8 mouse cellular contexts compared by ENCODE assay signal in the genomic region with DNA sequence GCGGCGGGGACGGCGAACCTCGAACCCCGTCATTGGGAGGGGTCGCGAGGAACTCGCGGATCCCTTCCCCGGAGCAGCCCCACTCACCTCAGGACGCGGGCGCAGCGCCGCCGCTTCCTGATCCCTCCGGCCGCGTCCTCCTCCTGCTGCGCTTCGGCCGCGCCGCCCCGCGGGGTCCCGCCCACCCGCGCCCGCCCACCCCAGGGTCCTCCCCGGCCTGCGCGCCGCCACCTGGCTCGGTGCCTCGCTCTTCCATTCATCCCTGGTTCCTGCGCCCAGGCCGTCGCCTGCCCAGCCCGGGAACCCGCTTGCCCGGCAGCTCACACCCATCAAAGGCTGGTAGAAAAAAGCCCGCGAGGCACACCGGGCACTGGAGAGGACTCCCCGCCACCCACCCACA. TPM values are rescaled to one million over a fixed set of nuclear protein-coding genes. Genes with fewer than 3 reads are reported as not detected.
DNase-seq lines count a peak whose midpoint lies in the region; ATAC-seq lines count a peak whose summit lies in the region.

Trpv4 (minus strand) TSS at position 167 of the 400 bp plus-strand sequence.

- peaks cover 75% of the 10 kb centered on the region for H3K27me3 ChIP-seq in megakaryocyte, embryonic 14.5 days (replicated peaks)
- peaks cover 31% of the 10 kb centered on the region for H3K27me3 ChIP-seq in forebrain, embryonic 11.5 days (ENCODE audit: control insufficient read depth, insufficient read depth, low read length)
- peaks cover 38% of the 10 kb centered on the region for H3K27me3 ChIP-seq in intestine, embryonic 14.5 days (replicated peaks; ENCODE audit: control insufficient read depth, insufficient read depth, low read length)
- H3K27me3 ChIP-seq in midbrain, embryonic 11.5 days (ENCODE audit: control insufficient read depth, insufficient read depth, low read length): peaks cover 33% of the 10 kb centered on the region

- H3K4me2 ChIP-seq in forebrain, embryonic 11.5 days (ENCODE audit: low read depth, low read length, severe bottlenecking): peak within 1 kb of the TSS; percentile 77
- H3K4me2 ChIP-seq in intestine, embryonic 14.5 days (ENCODE audit: low read length): peak within 1 kb of the TSS; percentile 98
- H3K4me2 ChIP-seq in midbrain, embryonic 11.5 days: peak within 1 kb of the TSS; percentile 46

- peak; percentile 58 for DNase-seq in forebrain, embryonic 11.5 days (ENCODE audit: low spot score)
- DNase-seq in intestine, embryonic 14.5 days (ENCODE audit: low spot score): no peak
- no peak for DNase-seq in midbrain, embryonic 11.5 days (ENCODE audit: low spot score, missing footprints)
- no peak for DNase-seq in spleen, adult 12 weeks (ENCODE audit: low spot score)
- DNase-seq in gastrocnemius, adult 18-20 months (ENCODE audit: low spot score): no peak

- no peak within 1 kb of the TSS for H3K27ac ChIP-seq in forebrain, embryonic 11.5 days (ENCODE audit: low read depth, low read length)
- no peak within 1 kb of the TSS for H3K27ac ChIP-seq in intestine, embryonic 14.5 days (ENCODE audit: low read depth)
- H3K27ac ChIP-seq in midbrain, embryonic 11.5 days (ENCODE audit: low read depth, low read length): no peak within 1 kb of the TSS

- ATAC-seq in megakaryocyte, adult 5-6 weeks (ENCODE audit: poor library complexity, severe bottlenecking): no peak
- ATAC-seq in forebrain, embryonic 11.5 days (replicated peaks; ENCODE audit: low FRiP score): no peak
- ATAC-seq in intestine, embryonic 14.5 days (replicated peaks; ENCODE audit: low FRiP score, low TSS enrichment, low read depth): peak; percentile 62
- no peak for ATAC-seq in midbrain, embryonic 11.5 days (ENCODE audit: low FRiP score)
- no peak for ATAC-seq in CD4-positive, CD25-positive, alpha-beta regulatory T cell, adult 4 months

- H3K4me3 ChIP-seq in megakaryocyte, embryonic 14.5 days (replicated peaks): peak within 1 kb of the TSS; percentile 78
- peak within 1 kb of the TSS; percentile 36 for H3K4me3 ChIP-seq in forebrain, embryonic 11.5 days (ENCODE audit: low read depth, low read length)
- peak within 1 kb of the TSS; percentile 48 for H3K4me3 ChIP-seq in intestine, embryonic 14.5 days (ENCODE audit: low read depth, low read length)
- H3K4me3 ChIP-seq in midbrain, embryonic 11.5 days (ENCODE audit: low read depth, low read length): peak within 1 kb of the TSS; percentile 30

- peaks cover 4% of the 10 kb centered on the region for H3K9me3 ChIP-seq in megakaryocyte, embryonic 14.5 days
- no peaks in the 10 kb centered on the region for H3K9me3 ChIP-seq in forebrain, embryonic 11.5 days (ENCODE audit: control insufficient read depth, low read length)
- H3K9me3 ChIP-seq in intestine, embryonic 14.5 days (ENCODE audit: control insufficient read depth, low read length): no peaks in the 10 kb centered on the region
- H3K9me3 ChIP-seq in midbrain, embryonic 11.5 days (ENCODE audit: control insufficient read depth, low read length): no peaks in the 10 kb centered on the region

- 2% methylated on average over 33 of the region's 47 CpGs for WGBS in forebrain, embryonic 11.5 days
- under 1% methylated on average over 32 of the region's 47 CpGs for WGBS in intestine, embryonic 14.5 days
- WGBS in midbrain, embryonic 11.5 days: 1% methylated on average over 44 of the region's 47 CpGs

- H3K9ac ChIP-seq in forebrain, embryonic 11.5 days (ENCODE audit: low read length): peak within 1 kb of the TSS; percentile 20
- peak within 1 kb of the TSS; percentile 51; the same call in 1 of the 2 replicates for H3K9ac ChIP-seq in intestine, embryonic 14.5 days (ENCODE audit: low read length)
- H3K9ac ChIP-seq in midbrain, embryonic 11.5 days (ENCODE audit: low read length): peak within 1 kb of the TSS; percentile 9; the same call in 1 of the 2 replicates

- no peaks in the 10 kb centered on the region for H3K36me3 ChIP-seq in megakaryocyte, embryonic 14.5 days (replicated peaks; ENCODE audit: low read length)
- no peaks in the 10 kb centered on the region for H3K36me3 ChIP-seq in forebrain, embryonic 11.5 days (ENCODE audit: control insufficient read depth, insufficient read depth, low read length)
- no peaks in the 10 kb centered on the region for H3K36me3 ChIP-seq in intestine, embryonic 14.5 days (ENCODE audit: control insufficient read depth, insufficient read depth, low read length)
- no peaks in the 10 kb centered on the region for H3K36me3 ChIP-seq in midbrain, embryonic 11.5 days (ENCODE audit: control insufficient read depth, insufficient read depth, low read length)

- H3K4me1 ChIP-seq in megakaryocyte, embryonic 14.5 days: peaks cover 49% of the 10 kb centered on the region
- peaks cover 11% of the 10 kb centered on the region for H3K4me1 ChIP-seq in forebrain, embryonic 11.5 days (replicated peaks; ENCODE audit: control insufficient read depth, insufficient read depth, low read length)
- 0 out of 2 replicates have a peak, but pooled peaks cover 4% of the 10 kb centered on the region for H3K4me1 ChIP-seq in intestine, embryonic 14.5 days (replicated peaks; ENCODE audit: control insufficient read depth, insufficient read depth, low read length)
- peaks cover 6% of the 10 kb centered on the region; the same call in 1 of the 2 replicates for H3K4me1 ChIP-seq in midbrain, embryonic 11.5 days (ENCODE audit: control insufficient read depth, insufficient read depth, low read length)

RNA-seq across cellular contexts. Expression of gene Trpv4, which starts in this region (rescaled TPM):
- 1.5 and 2.1 TPM in 2 replicates for polyA plus RNA-seq in megakaryocyte, embryonic 14.5 days (2012; ENCODE audit: insufficient read depth, low replicate concordance)
- total RNA-seq in megakaryocyte, adult 5-6 weeks (2015): 1.5 TPM in 2 replicates
- total RNA-seq in megakaryocyte, adult 5-6 weeks (2017): 0.94 and 1.8 TPM in 2 replicates
- polyA plus RNA-seq in forebrain, embryonic 11.5 days (2014; fragmentation: Nextera tagmentation; extraction: Ambion mirVana): 0.17 and 0.53 TPM in 2 replicates
- 0.59 and 0.83 TPM in 2 replicates for polyA plus RNA-seq in intestine, embryonic 14.5 days (2014; fragmentation: Nextera tagmentation; extraction: Ambion mirVana)
- 0.26 TPM in 1 of 2 replicates, not detected in the other for polyA plus RNA-seq in midbrain, embryonic 11.5 days (2014; fragmentation: Nextera tagmentation; extraction: Ambion mirVana)
- polyA plus RNA-seq in CD4-positive, CD25-positive, alpha-beta regulatory T cell, adult 4 months (2017; shearing (Covaris generic)): 1 to 10 TPM in 1 of 2 experiments, under 1 TPM in 1; 0.13 to 1.4 TPM
- total RNA-seq in gastrocnemius, adult 18-20 months (2021): 1 to 10 TPM; 1.8 to 2.1 TPM

Comparison
In these comparisons a context has a peak if more than half of its experiments do, and no peak if none do; other contexts are left out.
1. Peak in DNase-seq, H3K4me3 ChIP-seq, H3K9ac ChIP-seq and H3K4me2 ChIP-seq in forebrain, embryonic 11.5 days; RNA of the gene not detected or under 1 TPM.
2. Peak in ATAC-seq, H3K4me3 ChIP-seq, H3K9ac ChIP-seq and H3K4me2 ChIP-seq in intestine, embryonic 14.5 days; RNA of the gene not detected or under 1 TPM.
3. H3K4me2 ChIP-seq: peak in every context shown above with its lines; median percentile 98 in intestine, embryonic 14.5 days; 77 in forebrain, embryonic 11.5 days; 46 in midbrain, embryonic 11.5 days.